ENCODE assay signal across 21 mouse cellular contexts in the genomic region with DNA sequence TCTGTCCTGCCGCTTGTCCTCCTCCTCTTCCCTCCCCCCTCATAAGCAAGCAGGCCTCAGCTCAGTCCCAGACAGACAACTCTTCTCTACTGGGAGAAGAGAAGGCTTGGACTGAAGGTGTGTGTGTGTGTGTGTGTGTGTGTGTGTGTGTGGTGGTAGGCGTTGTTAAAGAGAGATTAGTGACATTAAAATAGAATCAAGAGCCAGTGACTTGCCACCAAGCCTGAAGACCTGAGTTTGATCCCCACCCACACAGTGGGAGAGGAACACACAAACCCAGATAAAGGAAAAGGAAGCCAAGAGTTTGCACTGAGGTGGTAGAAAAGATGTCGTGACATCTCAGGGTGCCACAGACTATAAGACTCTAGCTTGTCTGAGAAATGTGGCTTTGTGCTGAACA. TPM values are rescaled to one million over a fixed set of nuclear protein-coding genes. Genes with fewer than 3 reads are reported as not detected.
A peak's percentile ranks its signal among the peaks of the same experiment; 100 is the strongest.
DNase-seq lines count a peak whose midpoint lies in the region; ATAC-seq and TF ChIP-seq lines count a peak whose summit lies in the region.
"Had no signal": no experiment of that assay in that cellular context is flagged by ENCODE, and none has a peak within 500 bp of the region (broad histone marks: within the 10 kb centered on the region; RNA-seq: fewer than 3 reads in every experiment).

No protein-coding gene starts in this region.

- H3K4me3 ChIP-seq in heart, embryonic 10.5 days: no peak overlapping the region
- H3K4me3 ChIP-seq in layer of hippocampus, adult 2 months: no peak overlapping the region
- no peak overlapping the region for H3K4me3 ChIP-seq in limb, embryonic 10.5 days
- no peak overlapping the region for H3K4me3 ChIP-seq in forebrain, embryonic 11.5 days (ENCODE audit: low read depth, low read length)
- H3K4me3 ChIP-seq: forebrain, embryonic 13.5 days; hindbrain, embryonic 13.5 days; limb, embryonic 13.5 days; midbrain, embryonic 15.5 days; neural tube, embryonic 12.5 days had no signal

- no peaks in the 10 kb centered on the region for H3K9me3 ChIP-seq in heart, embryonic 10.5 days
- H3K9me3 ChIP-seq in limb, embryonic 10.5 days (replicated peaks): no peaks in the 10 kb centered on the region
- H3K9me3 ChIP-seq in forebrain, embryonic 11.5 days (ENCODE audit: control insufficient read depth, low read length): no peaks in the 10 kb centered on the region
- H3K9me3 ChIP-seq: forebrain, embryonic 13.5 days; hindbrain, embryonic 13.5 days; limb, embryonic 13.5 days; midbrain, embryonic 15.5 days; neural tube, embryonic 12.5 days had no signal

- no peak overlapping the region for H3K9ac ChIP-seq in forebrain, embryonic 11.5 days (ENCODE audit: low read length)
- H3K9ac ChIP-seq: forebrain, embryonic 13.5 days; hindbrain, embryonic 13.5 days; limb, embryonic 13.5 days; liver, embryonic 14.5 days; midbrain, embryonic 15.5 days; neural tube, embryonic 12.5 days had no signal

- TF ChIP-seq CTCF in layer of hippocampus, adult 2 months (conservative IDR thresholded peaks at IDR 0.05): no peak

- H3K27ac ChIP-seq in heart, embryonic 10.5 days: peak overlapping the region; percentile 74
- H3K27ac ChIP-seq in layer of hippocampus, adult 2 months: peak overlapping the region; percentile 46; the same call in 1 of the 2 replicates
- H3K27ac ChIP-seq in limb, embryonic 10.5 days: peak overlapping the region; percentile 16; the same call in 1 of the 2 replicates
- no peak overlapping the region for H3K27ac ChIP-seq in forebrain, embryonic 11.5 days (ENCODE audit: low read depth, low read length)
- H3K27ac ChIP-seq: forebrain, embryonic 13.5 days; limb, embryonic 13.5 days; liver, embryonic 14.5 days; midbrain, embryonic 15.5 days; neural tube, embryonic 12.5 days; stomach, postnatal 0 days had no signal

- 55% methylated on average over 3 of the region's 3 CpGs for WGBS in heart, embryonic 10.5 days
- 89% methylated on average over 3 of the region's 3 CpGs for WGBS in limb, embryonic 10.5 days
- 83% methylated on average over 3 of the region's 3 CpGs for WGBS in forebrain, embryonic 11.5 days

- H3K36me3 ChIP-seq in heart, embryonic 10.5 days: no peaks in the 10 kb centered on the region
- H3K36me3 ChIP-seq in limb, embryonic 10.5 days: no peaks in the 10 kb centered on the region
- no peaks in the 10 kb centered on the region; the same call in 1 of the 2 replicates for H3K36me3 ChIP-seq in forebrain, embryonic 11.5 days (ENCODE audit: control insufficient read depth, insufficient read depth, low read length)
- H3K36me3 ChIP-seq: limb, embryonic 13.5 days; midbrain, embryonic 15.5 days; neural tube, embryonic 12.5 days had no signal

- peaks cover 53% of the 10 kb centered on the region for H3K4me1 ChIP-seq in heart, embryonic 10.5 days
- H3K4me1 ChIP-seq in limb, embryonic 10.5 days: peaks cover 22% of the 10 kb centered on the region
- no peaks in the 10 kb centered on the region for H3K4me1 ChIP-seq in forebrain, embryonic 11.5 days (replicated peaks; ENCODE audit: control insufficient read depth, insufficient read depth, low read length)
- H3K4me1 ChIP-seq: midbrain, embryonic 15.5 days; neural tube, embryonic 12.5 days had no signal

- no peaks in the 10 kb centered on the region for H3K27me3 ChIP-seq in heart, embryonic 10.5 days (ENCODE audit: insufficient read depth, poor library complexity, severe bottlenecking)
- no peaks in the 10 kb centered on the region for H3K27me3 ChIP-seq in limb, embryonic 10.5 days (ENCODE audit: low read depth, poor library complexity, severe bottlenecking)
- H3K27me3 ChIP-seq in forebrain, embryonic 11.5 days (ENCODE audit: control insufficient read depth, insufficient read depth, low read length): no peaks in the 10 kb centered on the region
- H3K27me3 ChIP-seq: forebrain, embryonic 13.5 days; hindbrain, embryonic 13.5 days; limb, embryonic 13.5 days; midbrain, embryonic 15.5 days; neural tube, embryonic 12.5 days had no signal

- no peak overlapping the region for H3K4me2 ChIP-seq in forebrain, embryonic 11.5 days (ENCODE audit: low read depth, low read length, severe bottlenecking)
- H3K4me2 ChIP-seq: forebrain, embryonic 13.5 days; hindbrain, embryonic 13.5 days; limb, embryonic 13.5 days; midbrain, embryonic 15.5 days; neural tube, embryonic 12.5 days had no signal

- DNase-seq in heart, embryonic 10.5 days (ENCODE audit: low spot score): no peak
- no peak for DNase-seq in heart, adult 9 months (ENCODE audit: low spot score in 2 of 2)
- DNase-seq in layer of hippocampus, adult 2 months (ENCODE audit: low spot score in 2 of 2): no peak
- no peak for DNase-seq in layer of hippocampus, postnatal 14 days (ENCODE audit: low spot score in 2 of 2)
- no peak for DNase-seq in limb, embryonic 10.5 days (ENCODE audit: low spot score)
- DNase-seq in embryo, embryonic 9.5 days (ENCODE audit: extremely low spot score): no peak
- DNase-seq in forebrain, embryonic 11.5 days (ENCODE audit: low spot score): no peak
- DNase-seq: cerebellum, adult 9-11 months had no signal

- peak; percentile 20 for ATAC-seq in CD4-positive, CD25-positive, alpha-beta regulatory T cell, adult 4 months
- no peak for ATAC-seq in forebrain, embryonic 11.5 days (replicated peaks; ENCODE audit: low FRiP score)
- ATAC-seq: forebrain, embryonic 13.5 days; intestine, postnatal 0 days; midbrain, embryonic 15.5 days had no signal

RNA-seq across cellular contexts. Expression of a gene that starts 26.8 kb away (rescaled TPM):
- 5.5 and 6.3 TPM in 2 replicates for polyA plus RNA-seq in heart, embryonic 10.5 days (2016; fragmentation: Nextera tagmentation; extraction: Ambion mirVana)
- 1 to 10 TPM; 5.6 to 6.4 TPM for total RNA-seq in layer of hippocampus, adult 2 months (2021)
- 10 to 100 TPM in 1 of 2 experiments, 1 to 10 TPM in 1; 8.9 to 14.4 TPM for total RNA-seq in layer of hippocampus, postnatal 14 days (2021)
- polyA plus RNA-seq in CD4-positive, CD25-positive, alpha-beta regulatory T cell, adult 4 months (2017; shearing (Covaris generic)): under 1 TPM in 1 of 2 experiments, not detected in 1; 0.13 TPM
- 1.4 and 3.0 TPM in 2 replicates for polyA plus RNA-seq in limb, embryonic 10.5 days (2016; fragmentation: Nextera tagmentation; extraction: Ambion mirVana)
- 6.1 and 6.6 TPM in 2 replicates for polyA plus RNA-seq in forebrain, embryonic 11.5 days (2014; fragmentation: Nextera tagmentation; extraction: Ambion mirVana)

RNA-seq across cellular contexts. Expression of a gene that starts 44.3 kb away (rescaled TPM):
- polyA plus RNA-seq in heart, embryonic 10.5 days (2016; fragmentation: Nextera tagmentation; extraction: Ambion mirVana): not detected in 2 replicates
- not detected for total RNA-seq in layer of hippocampus, adult 2 months (2021)
- total RNA-seq in layer of hippocampus, postnatal 14 days (2021): not detected
- not detected for polyA plus RNA-seq in CD4-positive, CD25-positive, alpha-beta regulatory T cell, adult 4 months (2017; shearing (Covaris generic))
- not detected in 2 replicates for polyA plus RNA-seq in limb, embryonic 10.5 days (2016; fragmentation: Nextera tagmentation; extraction: Ambion mirVana)
- 0.53 and 1.0 TPM in 2 replicates for polyA plus RNA-seq in forebrain, embryonic 11.5 days (2014; fragmentation: Nextera tagmentation; extraction: Ambion mirVana)
- total RNA-seq: adrenal gland, postnatal 4 days had no signal
- polyA plus RNA-seq: forebrain, embryonic 13.5 days; gonadal fat pad, adult 2 months; intestine, postnatal 0 days; kidney, embryonic 16.5 days; limb, embryonic 13.5 days; liver, embryonic 14.5 days; lung, embryonic 16.5 days; stomach, postnatal 0 days had no signal

RNA-seq across cellular contexts. Expression of a gene that starts 49.8 kb away (rescaled TPM):
- 23.1 and 27.4 TPM in 2 replicates for polyA plus RNA-seq in heart, embryonic 10.5 days (2016; fragmentation: Nextera tagmentation; extraction: Ambion mirVana)
- 10 to 100 TPM; 42.3 to 43.0 TPM for total RNA-seq in layer of hippocampus, adult 2 months (2021)
- 10 to 100 TPM; 33.8 to 34.6 TPM for total RNA-seq in layer of hippocampus, postnatal 14 days (2021)
- 1 to 10 TPM; 3.9 to 8.2 TPM for polyA plus RNA-seq in CD4-positive, CD25-positive, alpha-beta regulatory T cell, adult 4 months (2017; shearing (Covaris generic))
- 31.4 and 33.9 TPM in 2 replicates for polyA plus RNA-seq in limb, embryonic 10.5 days (2016; fragmentation: Nextera tagmentation; extraction: Ambion mirVana)
- 22.1 and 23.6 TPM in 2 replicates for polyA plus RNA-seq in forebrain, embryonic 11.5 days (2014; fragmentation: Nextera tagmentation; extraction: Ambion mirVana)
